Mouse (Mus musculus) kidney, embryonic 14.5 days (tissue): ENCODE data around the gene Hhatl. TPM values are rescaled to one million over a fixed set of nuclear protein-coding genes. Genes with fewer than 3 reads are reported as not detected.

ENCODE experiments used
- polyA plus RNA-seq: library from polyadenylated mRNA; unstranded; fragments of >200 nt; fragmentation: Nextera tagmentation; extraction: Ambion mirVana; gene quantifications from 2 replicates; pipeline ENCODE4 v1.2.1, GENCODE M21; 2014

Gene Hhatl
- polyA plus RNA-seq, 1 experiment from 2014 or later = not detected

Other genes with a start within 250 kb of the Hhatl start
- 0.53 TPM in 1 of 2 replicates, not detected in the other for gene Lyzl4, start 150.4 kb downstream of the Hhatl start, polyA plus RNA-seq
- 0.47 TPM in 1 of 2 replicates, not detected in the other for gene Vipr1, start 149.8 kb downstream of the Hhatl start, polyA plus RNA-seq
- gene Sec22c, start 87.0 kb downstream of the Hhatl start, polyA plus RNA-seq = 5.8 and 12.0 TPM in 2 replicates
- 111 and 152 TPM in 2 replicates for gene Ss18l2, start 82.2 kb downstream of the Hhatl start, polyA plus RNA-seq
- gene Nktr, start 73.3 kb downstream of the Hhatl start, polyA plus RNA-seq = 59.6 and 83.7 TPM in 2 replicates
- gene Zfp651, start 33.2 kb downstream of the Hhatl start, polyA plus RNA-seq = 8.0 and 9.8 TPM in 2 replicates
- gene Klhl40, start 14.9 kb downstream of the Hhatl start, polyA plus RNA-seq = 0.08 TPM in 1 of 2 replicates, not detected in the other
- gene Ccdc13, start 47.0 kb upstream of the Hhatl start, polyA plus RNA-seq = 0.16 and 0.69 TPM in 2 replicates
- gene Higd1a, start 65.9 kb upstream of the Hhatl start, polyA plus RNA-seq = 133 and 175 TPM in 2 replicates
- 0.42 and 0.96 TPM in 2 replicates for gene Ackr2, start 105.8 kb upstream of the Hhatl start, polyA plus RNA-seq
- not detected in 2 replicates for gene Cyp8b1, start 123.8 kb upstream of the Hhatl start, polyA plus RNA-seq
- gene Fam198a, start 158.5 kb upstream of the Hhatl start, polyA plus RNA-seq = 0.73 and 1.0 TPM in 2 replicates
- 8.6 and 11.6 TPM in 2 replicates for gene Pomgnt2, start 204.6 kb upstream of the Hhatl start, polyA plus RNA-seq